Mouse (Mus musculus) brain, embryonic 14.5 days (tissue): ENCODE data around the gene Plcg2.

Experiments used
- CTCF ChIP-seq: fragments of 200-500 bp; IDR thresholded peaks from 2 replicates; pipeline ENCODE4 v1.5.1; 2012; ENCODE audit warnings: inconsistent platforms, mild to moderate bottlenecking, moderate library complexity, borderline replicate concordance; ENCODE audit not compliant: insufficient read depth, insufficient read length; ENCODE audit errors: extremely low read depth
- POLR2A ChIP-seq: fragments of 200-500 bp; IDR thresholded peaks from 2 replicates; pipeline ENCODE4 v1.6.1; 2012; ENCODE audit warnings: mild to moderate bottlenecking, inconsistent platforms, borderline replicate concordance; ENCODE audit not compliant: poor library complexity, insufficient read depth, insufficient read length, severe bottlenecking; ENCODE audit errors: extremely low read depth

DNA sequence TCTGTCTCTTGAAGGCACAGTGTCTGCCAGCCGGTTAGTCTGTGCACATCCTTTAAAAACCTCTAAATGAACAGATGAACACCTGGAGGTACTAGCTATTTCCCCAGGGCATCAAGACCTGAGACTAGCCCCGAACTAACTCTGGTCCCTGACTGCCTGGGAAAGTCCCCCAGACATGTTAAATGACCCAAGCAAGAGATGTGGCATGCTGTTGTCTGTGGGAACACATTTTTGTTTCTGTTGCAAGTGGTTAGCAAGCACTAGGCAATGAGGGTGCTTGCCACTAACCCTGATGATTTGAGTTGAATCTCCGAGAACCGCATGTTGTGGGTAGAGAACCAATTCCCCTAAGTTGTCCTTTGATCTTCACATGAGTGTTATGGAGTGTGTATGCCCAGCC is 25.8 kb upstream of the Plcg2 start:
- TF ChIP-seq POLR2A = no peak
- TF ChIP-seq CTCF = no peak
